Mouse (Mus musculus) testis, adult 2 months (tissue): Measurements from ENCODE around the gene Ucn. TPM values are rescaled to one million over a fixed set of nuclear protein-coding genes. Genes with fewer than 3 reads are reported as not detected.

ENCODE experiments used
- H3K27ac ChIP-seq: fragments of 200-500 bp; 2 replicates; pipeline ENCODE4 v1.5.1; 2012; ENCODE audit warnings: low read depth, low read length; ENCODE audit not compliant: control insufficient read depth, insufficient read depth
- H3K27me3 ChIP-seq: fragments of 200-500 bp; 2 replicates; pipeline ENCODE4 v1.6.1; 2012; ENCODE audit warnings: mild to moderate bottlenecking, low read length, moderate library complexity; ENCODE audit not compliant: control insufficient read depth, insufficient read depth
- H3K36me3 ChIP-seq: fragments of 200-500 bp; 2 replicates; pipeline ENCODE4 v1.6.1; 2012; ENCODE audit warnings: mild to moderate bottlenecking, low read length; ENCODE audit not compliant: control insufficient read depth, insufficient read depth
- H3K4me1 ChIP-seq: fragments of 200-500 bp; 2 replicates; pipeline ENCODE4 v1.6.1; 2012; ENCODE audit warnings: low read length; ENCODE audit not compliant: control insufficient read depth, insufficient read depth
- H3K4me3 ChIP-seq: fragments of 200-500 bp; 2 replicates; pipeline ENCODE4 v1.5.1; 2012; ENCODE audit warnings: low read depth, mild to moderate bottlenecking, low read length, moderate library complexity, mixed read lengths; ENCODE audit not compliant: control insufficient read depth
- CTCF ChIP-seq: fragments of 200-500 bp; IDR thresholded peaks from 2 replicates; pipeline ENCODE4 v1.5.1; 2012; ENCODE audit warnings: low read depth, mild to moderate bottlenecking, inconsistent platforms, low read length, moderate library complexity; ENCODE audit not compliant: control insufficient read depth, insufficient read depth, insufficient replicate concordance
- POLR2A ChIP-seq: fragments of 200-500 bp; IDR thresholded peaks from 2 replicates; pipeline ENCODE4 v1.6.1; 2012; ENCODE audit warnings: low read depth, mild to moderate bottlenecking, inconsistent platforms, low read length, moderate library complexity; ENCODE audit not compliant: control insufficient read depth
- polyA plus RNA-seq: library from polyadenylated mRNA; depleted of rRNA; stranded (reverse); fragments of >200 nt; gene quantifications from 2 replicates; pipeline ENCODE4 v1.2.3, GENCODE M21; 2012

Ucn gene
- polyA plus RNA-seq, 1 experiment: 0.57 TPM

DNA sequence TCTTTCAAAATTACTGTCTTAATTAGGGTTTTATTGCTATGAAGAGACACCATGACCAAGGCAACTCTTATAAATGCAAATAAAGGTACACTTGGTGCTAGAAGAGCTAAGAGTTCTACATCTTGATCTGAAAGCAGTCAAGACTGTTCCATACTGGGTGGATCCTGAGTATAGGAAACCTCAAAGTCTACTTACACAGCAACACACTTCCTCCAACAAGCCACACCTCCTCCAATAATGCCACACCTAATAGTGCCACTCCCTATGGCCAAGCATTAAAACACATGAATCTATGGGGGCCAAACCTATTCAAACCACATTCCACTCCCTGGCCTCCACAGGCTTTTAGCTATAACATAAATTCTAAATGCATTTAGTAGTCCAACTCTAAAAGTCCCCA is 23.8 kb upstream of the Ucn start:
- no peaks in the 10 kb centered on the region for H3K27me3 ChIP-seq
- TF ChIP-seq CTCF (no peak), POLR2A (no peak)
- no peak overlapping the region for H3K27ac ChIP-seq
- H3K36me3 ChIP-seq: peaks cover 5% of the 10 kb centered on the region
- H3K4me3 ChIP-seq: no peak overlapping the region
- no peaks in the 10 kb centered on the region for H3K4me1 ChIP-seq

DNA sequence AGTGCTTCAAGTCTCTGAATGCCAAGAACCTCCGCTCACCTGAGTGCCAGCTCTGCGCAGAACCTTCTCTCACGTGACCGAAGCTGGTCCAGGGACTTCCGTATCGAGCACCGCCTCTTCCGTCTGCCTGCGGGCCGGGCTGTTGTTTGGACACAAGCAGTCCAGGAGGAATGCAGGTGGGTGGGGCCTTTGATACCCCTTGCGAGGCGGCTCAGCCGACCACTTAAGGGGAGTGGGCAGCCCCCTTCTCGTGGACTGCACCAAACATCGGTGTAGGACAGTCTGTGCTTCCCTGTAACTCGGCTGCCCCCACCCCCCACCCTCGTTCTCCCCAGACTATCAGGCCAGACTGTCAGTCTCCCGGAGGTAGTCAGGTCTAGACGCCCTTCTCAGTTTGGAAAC is 15.5 kb upstream of the Ucn start, which contains the start of gene Mpv17:
Mpv17 (minus strand) TSS at position 100 of the 402 bp plus-strand sequence.
- H3K36me3 ChIP-seq: peaks cover 1% of the 10 kb centered on the region
- peak within 1 kb of the TSS; percentile 54 for H3K27ac ChIP-seq
- H3K4me1 ChIP-seq: peaks cover 5% of the 10 kb centered on the region
- peak within 1 kb of the TSS; percentile 81 for H3K4me3 ChIP-seq
- no peaks in the 10 kb centered on the region for H3K27me3 ChIP-seq
- TF ChIP-seq POLR2A (peak; percentile 84), CTCF (no peak)

DNA sequence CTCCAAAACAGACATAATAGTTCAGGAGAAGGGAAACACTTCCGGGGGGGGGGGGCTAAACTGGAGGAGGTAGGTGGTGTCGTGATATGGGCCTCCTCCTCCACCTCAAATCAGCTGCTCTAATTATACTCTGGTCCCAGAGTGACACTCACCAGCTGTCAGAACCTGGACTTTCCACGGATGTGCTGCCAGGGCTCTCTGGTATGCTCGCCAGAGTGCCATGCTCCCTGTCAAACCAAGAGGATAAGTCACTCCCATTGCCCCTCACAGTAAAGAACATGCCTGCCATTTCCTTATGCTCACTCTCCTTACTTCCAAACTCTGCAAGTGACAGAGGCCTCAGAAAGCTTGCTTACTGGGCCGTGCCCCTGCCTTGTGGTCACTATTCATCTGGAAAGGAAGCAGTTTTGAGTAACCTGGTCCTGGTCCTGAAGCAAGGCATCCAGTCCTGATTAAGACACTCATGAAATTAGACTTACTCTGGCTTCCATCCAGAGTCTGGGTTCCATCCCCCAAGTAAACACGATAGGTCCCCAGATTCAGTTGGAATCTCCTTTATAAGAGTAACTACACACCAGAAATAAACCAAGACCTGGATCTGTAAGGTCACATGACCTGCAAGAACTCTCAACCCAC is 15.0 kb upstream of the Ucn start:
- no peaks in the 10 kb centered on the region for H3K27me3 ChIP-seq
- no peak overlapping the region for H3K27ac ChIP-seq
- peaks cover 5% of the 10 kb centered on the region for H3K4me1 ChIP-seq
- peaks cover 1% of the 10 kb centered on the region for H3K36me3 ChIP-seq
- TF ChIP-seq POLR2A: no peak
- TF ChIP-seq CTCF: no peak
- H3K4me3 ChIP-seq: peak overlapping the region; percentile 81

DNA sequence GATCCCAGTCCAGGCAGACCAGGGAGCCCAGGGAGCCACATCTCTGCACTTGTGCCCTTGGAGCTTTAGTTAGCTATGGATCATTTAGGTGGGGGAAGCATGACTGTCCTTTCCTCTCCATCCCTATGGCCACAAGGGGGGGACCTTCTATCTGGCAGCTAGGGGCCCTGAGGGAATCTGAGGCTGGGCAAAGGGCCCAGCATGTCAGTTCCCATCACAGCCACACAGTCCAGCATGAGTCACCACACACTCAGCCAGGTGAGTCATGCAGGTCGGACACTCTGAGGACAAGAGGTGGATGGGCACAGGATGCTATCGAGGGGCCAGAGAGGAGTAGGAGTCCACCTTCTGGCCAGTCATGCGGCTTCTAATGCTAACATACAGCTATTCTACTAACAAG is 13.1 kb upstream of the Ucn start:
- TF ChIP-seq POLR2A (no peak), CTCF (no peak)
- Histone ChIP-seq H3K27ac (no peak overlapping the region), H3K27me3 (no peaks in the 10 kb centered on the region), H3K4me3 (no peak overlapping the region), H3K4me1 (peaks cover 5% of the 10 kb centered on the region), H3K36me3 (no peaks in the 10 kb centered on the region)

DNA sequence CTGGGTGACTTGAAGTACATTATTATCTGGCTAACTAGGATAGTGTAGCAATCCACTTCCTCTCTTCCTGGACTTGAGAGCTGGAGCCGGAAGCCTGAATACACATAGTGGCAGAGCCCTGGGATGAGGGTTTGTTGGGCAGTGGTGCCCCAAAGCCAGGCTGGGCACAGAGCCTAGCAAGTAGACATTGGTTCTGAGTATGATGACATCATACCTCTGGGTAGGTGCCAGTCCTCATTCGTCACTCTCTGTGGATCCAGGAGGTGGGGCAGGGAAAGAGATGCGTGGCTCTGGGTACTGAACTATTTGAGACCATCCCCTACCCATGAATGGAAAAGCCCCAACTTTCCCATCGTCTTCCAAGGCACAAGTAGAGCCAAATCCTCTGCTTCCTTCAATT is 11.2 kb upstream of the Ucn start:
- H3K27ac ChIP-seq: no peak overlapping the region
- H3K4me1 ChIP-seq: peaks cover 5% of the 10 kb centered on the region
- no peaks in the 10 kb centered on the region for H3K36me3 ChIP-seq

DNA sequence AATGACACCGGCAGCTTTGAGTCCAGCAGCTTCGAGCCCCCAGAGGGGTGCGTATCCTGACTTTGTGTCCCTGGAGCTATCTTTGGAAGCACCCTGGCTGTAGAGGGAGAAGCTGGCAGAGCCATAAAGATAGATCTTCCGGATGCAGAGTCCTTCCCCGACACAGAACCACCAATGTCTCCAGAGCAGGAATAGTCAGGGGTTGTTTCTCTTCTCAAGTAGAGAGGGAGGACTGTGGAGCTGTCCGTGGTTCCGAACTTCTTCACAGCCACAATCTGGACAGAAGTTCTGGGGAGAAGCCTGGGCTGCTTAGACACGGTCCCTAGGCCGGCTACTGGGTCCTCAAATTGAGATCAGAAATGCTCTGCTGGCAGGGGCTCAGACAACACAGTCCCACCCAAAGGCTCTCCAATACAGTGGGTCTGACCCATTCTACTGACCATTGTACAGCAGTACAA is 368 bp upstream of the Ucn start:
- TF ChIP-seq CTCF (no peak), POLR2A (no peak)
- H3K4me1 ChIP-seq: peaks cover 23% of the 10 kb centered on the region
- no peaks in the 10 kb centered on the region; the same call in 1 of the 2 replicates for H3K27me3 ChIP-seq
- H3K27ac ChIP-seq: no peak overlapping the region
- H3K4me3 ChIP-seq: peak overlapping the region; percentile 82
- H3K36me3 ChIP-seq: no peaks in the 10 kb centered on the region; the same call in 1 of the 2 replicates

More for the DNA sequence above, 11.2 kb upstream of the Ucn start:
- no peaks in the 10 kb centered on the region for H3K27me3 ChIP-seq
- TF ChIP-seq POLR2A (no peak), CTCF (no peak)
- H3K4me3 ChIP-seq: no peak overlapping the region

DNA sequence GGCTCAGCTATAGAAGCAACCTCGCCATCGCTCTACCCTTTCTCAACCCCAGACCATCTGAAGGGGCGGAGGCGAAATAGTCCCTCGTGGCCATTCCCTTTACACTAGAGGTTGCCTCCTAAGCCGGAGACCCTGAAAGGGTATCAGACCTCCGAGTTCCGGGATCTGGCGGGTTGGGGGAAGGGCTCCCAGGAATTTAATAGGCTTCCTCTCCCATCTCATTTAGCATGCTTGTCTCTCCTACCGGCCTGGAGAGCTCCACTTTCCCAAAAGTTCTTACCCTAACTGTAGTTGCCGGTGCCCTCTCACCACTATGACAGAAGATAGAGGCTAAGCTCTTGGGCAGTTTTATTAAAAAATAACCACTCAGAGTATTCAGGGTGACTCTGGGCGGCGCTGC is 971 bp downstream of the Ucn start:
- peak overlapping the region; percentile 82 for H3K4me3 ChIP-seq
- no peaks in the 10 kb centered on the region; the same call in 1 of the 2 replicates for H3K27me3 ChIP-seq
- no peak for TF ChIP-seq CTCF
- TF ChIP-seq POLR2A: no peak
- no peak overlapping the region; the same call in 1 of the 2 replicates for H3K27ac ChIP-seq
- no peaks in the 10 kb centered on the region; the same call in 1 of the 2 replicates for H3K36me3 ChIP-seq
- peaks cover 23% of the 10 kb centered on the region for H3K4me1 ChIP-seq

DNA sequence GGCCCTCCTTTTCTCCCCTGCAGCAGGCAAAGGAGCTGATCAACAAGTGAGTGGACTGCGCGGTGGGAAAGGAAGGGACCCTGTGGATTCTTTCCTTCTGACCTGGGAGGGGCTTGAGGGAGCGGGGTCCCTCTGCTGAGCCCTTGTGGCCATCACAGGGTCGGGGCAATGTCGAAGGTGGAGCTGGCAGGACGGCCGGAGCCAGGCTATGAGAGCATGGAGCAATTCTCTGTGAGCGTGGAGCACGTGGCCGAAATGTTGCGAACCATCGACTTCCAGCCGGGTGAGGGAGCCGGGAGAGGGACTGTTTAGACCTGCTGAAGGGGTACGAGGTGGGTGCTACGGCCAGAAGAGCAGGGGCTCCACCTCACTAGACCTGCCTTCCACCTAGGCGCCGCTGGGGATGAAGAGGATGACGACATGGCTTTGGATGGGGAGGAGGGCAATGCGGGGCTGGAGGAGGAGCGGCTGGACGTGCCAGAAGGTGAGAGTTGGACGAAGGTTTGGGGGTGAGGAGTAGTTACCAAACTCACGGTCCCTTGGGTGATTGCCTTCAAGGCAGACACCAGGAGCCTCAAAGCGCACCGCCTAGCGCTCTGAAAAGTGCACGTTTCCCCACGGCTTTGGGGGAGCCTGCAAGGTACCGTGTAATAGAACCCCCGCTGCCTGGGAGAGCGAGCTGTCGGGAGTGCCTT is 1.8 kb downstream of the Ucn start:
- Histone ChIP-seq H3K4me3 (peak overlapping the region; percentile 82), H3K36me3 (no peaks in the 10 kb centered on the region; the same call in 1 of the 2 replicates), H3K4me1 (peaks cover 23% of the 10 kb centered on the region), H3K27ac (no peak overlapping the region), H3K27me3 (no peaks in the 10 kb centered on the region; the same call in 1 of the 2 replicates)
- TF ChIP-seq CTCF: no peak
- no peak for TF ChIP-seq POLR2A
